Mouse (Mus musculus) liver, adult 2 months (tissue): ENCODE results near the gene Nudt3.

ENCODE experiments used
- CTCF ChIP-seq: fragments of 200-500 bp; IDR thresholded peaks from 2 replicates; pipeline ENCODE4 v1.5.1; 2011; ENCODE audit warnings: low read depth, low read length, control low read depth
- POLR2A ChIP-seq: fragments of 200-500 bp; IDR thresholded peaks from 2 replicates; pipeline ENCODE4 v1.6.1; 2011; ENCODE audit warnings: low read length, control low read depth; ENCODE audit not compliant: insufficient read depth; ENCODE audit errors: extremely low read depth

DNA sequence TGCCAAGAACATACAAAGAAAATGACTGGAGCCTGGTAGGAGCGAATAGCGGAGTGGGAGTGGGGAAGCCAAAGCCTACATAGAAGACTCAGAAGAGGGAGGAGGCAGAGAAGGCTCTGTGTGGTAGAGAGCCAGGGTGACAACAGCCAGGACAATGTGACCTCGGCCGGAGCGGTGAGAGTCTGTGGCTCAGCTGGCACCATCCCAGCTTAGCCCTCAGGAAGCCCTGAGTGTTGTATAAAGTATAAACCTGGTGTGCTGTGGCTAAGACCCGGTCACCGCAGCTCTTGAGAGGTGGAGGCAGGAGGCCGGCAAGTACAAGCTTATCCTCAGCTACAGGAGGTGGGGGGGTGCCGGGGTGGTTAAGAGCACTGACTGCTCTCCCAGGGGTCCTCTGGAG is 14.0 kb upstream of the Nudt3 start:
- TF ChIP-seq POLR2A (no peak), CTCF (no peak)
